Mouse (Mus musculus): Measurements from ENCODE around the gene Trpm5.

DNA sequence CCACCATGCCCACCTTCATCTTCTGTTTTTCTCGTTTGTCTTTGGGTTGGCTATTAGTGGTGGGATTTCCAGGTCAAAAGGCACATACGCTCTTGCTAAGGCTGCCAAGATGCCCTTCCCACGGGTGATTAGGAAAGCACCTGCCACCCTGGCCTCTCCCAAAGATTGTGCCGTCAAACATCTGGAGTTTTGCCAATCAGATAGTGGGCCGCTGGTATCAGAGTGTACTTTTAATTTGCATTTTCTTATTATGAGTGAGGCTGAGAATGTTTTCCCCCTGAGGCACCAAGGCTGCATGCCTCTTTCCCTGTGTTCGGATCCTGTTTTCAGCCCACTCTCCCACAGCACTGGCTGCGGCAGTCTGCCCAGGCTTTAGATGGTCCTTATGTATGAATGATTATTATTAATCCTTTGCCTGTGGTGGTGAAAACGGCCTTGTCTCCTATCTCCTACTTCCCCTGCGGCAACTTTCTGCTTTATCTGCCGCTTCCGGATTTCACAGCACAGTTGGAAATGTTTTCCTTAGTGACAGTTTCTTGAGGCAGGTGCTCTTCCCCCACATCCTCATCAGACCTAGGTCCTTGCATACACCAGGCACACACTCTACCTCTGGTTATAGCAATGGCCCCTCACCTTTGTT, 10.9 kb upstream of the Trpm5 start:
- TF ChIP-seq CTCF (IDR thresholded peaks at IDR 0.05; ENCODE audit: extremely low read depth, insufficient read length, insufficient replicate concordance, low read depth, low read length) (no peak), POLR2A (IDR thresholded peaks at IDR 0.05; ENCODE audit: low read depth, low read length) (no peak)

All from small intestine, adult 2 months (tissue).